Mouse (Mus musculus): ENCODE measurements at regions not wholly inside any gene's neighbourhood (a gene's known extent, or its start where the extent isn't known, plus 50 kb on each side); places are given as distances from the start of the nearest gene placed in this dataset.
A peak's percentile ranks its signal among the peaks of the same experiment; 100 is the strongest.

DNA sequence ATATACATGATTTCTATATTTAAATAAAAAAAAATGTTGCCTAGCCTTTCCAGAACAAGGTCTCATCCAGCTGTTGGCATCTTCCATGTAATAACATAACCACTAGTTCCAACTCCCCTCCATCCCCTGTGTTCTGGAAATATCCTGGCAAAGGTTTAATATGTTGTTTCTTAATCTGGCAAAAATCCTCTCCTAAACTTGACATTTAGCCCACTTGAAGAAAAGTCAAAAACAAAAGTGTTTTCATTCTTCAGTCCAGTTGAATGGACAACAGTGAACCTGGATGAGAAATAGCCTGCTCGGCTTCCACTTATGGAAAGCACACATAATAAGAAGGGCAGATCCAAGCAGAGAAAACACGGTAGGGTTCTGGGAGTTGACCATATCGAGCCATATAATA lies 393.1 kb upstream of the Acvr2a start:
- Histone ChIP-seq H3K27ac (ENCODE audit: insufficient read depth, low read length) (no peak overlapping the region), H3K4me1 (ENCODE audit: control insufficient read depth, insufficient read depth, low read length) (peaks cover 2% of the 10 kb centered on the region; the same call in 1 of the 2 replicates), H3K4me3 (ENCODE audit: insufficient read depth, low read length) (no peak overlapping the region)
- TF ChIP-seq CTCF (IDR thresholded peaks at IDR 0.05; ENCODE audit: extremely low read depth, insufficient read depth, low read length) = no peak
- TF ChIP-seq POLR2A (IDR thresholded peaks at IDR 0.05; ENCODE audit: extremely low read depth, insufficient read depth, low read length) = no peak

DNA sequence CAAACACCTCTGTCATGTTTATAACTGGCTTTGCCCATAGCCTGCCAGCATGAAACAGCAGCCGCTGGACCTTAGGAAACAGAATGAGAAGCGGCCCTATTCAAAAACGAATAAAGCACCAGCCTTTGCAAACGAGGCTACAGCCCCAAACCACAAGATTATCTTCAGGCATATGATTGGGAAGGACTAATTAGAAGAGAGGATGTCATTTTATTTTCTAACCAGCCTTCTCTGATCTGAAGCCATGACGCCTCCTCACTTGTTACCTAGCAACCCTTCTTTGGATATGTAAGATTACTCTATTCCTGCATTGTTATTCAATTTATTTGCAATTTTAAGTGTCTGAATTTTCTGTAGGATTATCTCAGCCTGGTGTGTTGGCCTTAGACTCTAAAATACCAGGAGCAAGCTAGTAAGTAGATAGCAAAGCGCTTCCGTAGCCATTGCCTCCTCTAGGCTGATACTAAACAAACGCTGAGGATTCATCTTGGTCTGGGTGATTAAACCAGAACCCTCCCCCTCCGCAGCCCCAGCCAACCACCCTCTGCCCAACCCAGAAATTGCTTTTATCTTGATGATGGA lies 390.0 kb upstream of the Acvr2a start:
- TF ChIP-seq CTCF (IDR thresholded peaks at IDR 0.05; ENCODE audit: extremely low read depth, insufficient read depth, low read length) (no peak), POLR2A (IDR thresholded peaks at IDR 0.05; ENCODE audit: extremely low read depth, insufficient read depth, low read length) (no peak)
- Histone ChIP-seq H3K27ac (ENCODE audit: insufficient read depth, low read length) (0 out of 2 replicates have a peak overlapping the region, but pooled peaks have one; percentile 70), H3K4me1 (ENCODE audit: control insufficient read depth, insufficient read depth, low read length) (peaks cover 2% of the 10 kb centered on the region; the same call in 1 of the 2 replicates), H3K4me3 (ENCODE audit: insufficient read depth, low read length) (no peak overlapping the region)

- Histone ChIP-seq H3K4me3 (ENCODE audit: insufficient read depth, low read length) (no peak overlapping the region), H3K4me1 (ENCODE audit: control insufficient read depth, insufficient read depth, low read length) (peaks cover 2% of the 10 kb centered on the region; the same call in 1 of the 2 replicates), H3K27ac (ENCODE audit: insufficient read depth, low read length) (no peak overlapping the region)
- TF ChIP-seq CTCF (IDR thresholded peaks at IDR 0.05; ENCODE audit: extremely low read depth, insufficient read depth, low read length) (no peak), POLR2A (IDR thresholded peaks at IDR 0.05; ENCODE audit: extremely low read depth, insufficient read depth, low read length) (no peak)
Measured at GRCm38 (mm10) chr2:48424562-48424961, 389.3 kb upstream of the Acvr2a start.

DNA sequence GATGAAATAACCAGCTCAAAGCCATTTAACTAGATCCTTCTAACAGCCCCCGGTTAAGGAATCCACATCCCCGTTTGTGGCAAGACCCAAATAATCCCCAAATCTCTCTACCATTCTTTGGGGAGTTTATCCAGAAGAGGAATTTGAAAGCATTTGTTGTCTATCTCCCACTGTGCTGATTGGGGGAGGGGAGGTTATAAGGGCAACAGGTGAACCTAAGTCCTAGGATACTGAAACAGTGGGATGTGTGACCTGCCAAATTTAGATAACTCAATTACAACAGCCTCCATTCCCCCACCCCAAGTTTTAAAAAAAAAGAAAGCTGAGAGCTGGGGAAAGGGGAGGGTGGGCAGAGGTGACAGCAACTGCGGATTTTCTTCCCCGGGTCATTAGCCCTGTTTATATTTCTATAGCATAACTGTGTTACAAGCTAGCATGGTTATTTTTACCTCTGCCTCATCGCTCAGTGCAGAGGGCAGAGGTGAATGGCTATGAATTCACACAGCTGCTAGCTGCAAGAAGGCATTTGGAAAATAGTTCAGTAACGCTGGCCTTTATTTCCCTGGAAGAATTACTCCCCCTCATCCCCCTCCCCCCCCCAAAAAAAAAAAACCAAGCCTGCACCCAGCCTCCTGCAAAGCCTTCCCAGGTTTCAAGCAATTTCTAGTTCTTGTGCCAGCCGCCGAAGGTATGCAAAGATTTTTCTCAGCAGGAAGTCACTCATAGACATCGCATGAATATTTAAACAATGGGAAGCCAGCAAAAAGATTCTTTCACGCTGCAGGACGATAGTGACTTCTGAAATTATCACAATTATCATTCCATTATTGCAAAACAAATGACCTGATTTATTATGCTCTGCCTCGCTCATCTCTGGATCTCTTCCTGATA lies 388.5 kb upstream of the Acvr2a start:
- H3K4me3 ChIP-seq (ENCODE audit: insufficient read depth, low read length) = no peak overlapping the region
- no peak for TF ChIP-seq CTCF (IDR thresholded peaks at IDR 0.05; ENCODE audit: extremely low read depth, insufficient read depth, low read length)

GRCm38 (mm10) chr2:48432545-48432944 lies 381.4 kb upstream of the Acvr2a start:
- TF ChIP-seq POLR2A (IDR thresholded peaks at IDR 0.05; ENCODE audit: extremely low read depth, insufficient read depth, low read length) (no peak), CTCF (IDR thresholded peaks at IDR 0.05; ENCODE audit: extremely low read depth, insufficient read depth, low read length) (no peak)
- Histone ChIP-seq H3K27ac (ENCODE audit: insufficient read depth, low read length) (no peak overlapping the region), H3K4me3 (ENCODE audit: insufficient read depth, low read length) (no peak overlapping the region), H3K4me1 (ENCODE audit: control insufficient read depth, insufficient read depth, low read length) (no peaks in the 10 kb centered on the region)

More for the DNA sequence above, 388.5 kb upstream of the Acvr2a start:
- H3K27ac ChIP-seq (ENCODE audit: insufficient read depth, low read length) = no peak overlapping the region; the same call in 1 of the 2 replicates
- peaks cover 2% of the 10 kb centered on the region; the same call in 1 of the 2 replicates for H3K4me1 ChIP-seq (ENCODE audit: control insufficient read depth, insufficient read depth, low read length)

DNA sequence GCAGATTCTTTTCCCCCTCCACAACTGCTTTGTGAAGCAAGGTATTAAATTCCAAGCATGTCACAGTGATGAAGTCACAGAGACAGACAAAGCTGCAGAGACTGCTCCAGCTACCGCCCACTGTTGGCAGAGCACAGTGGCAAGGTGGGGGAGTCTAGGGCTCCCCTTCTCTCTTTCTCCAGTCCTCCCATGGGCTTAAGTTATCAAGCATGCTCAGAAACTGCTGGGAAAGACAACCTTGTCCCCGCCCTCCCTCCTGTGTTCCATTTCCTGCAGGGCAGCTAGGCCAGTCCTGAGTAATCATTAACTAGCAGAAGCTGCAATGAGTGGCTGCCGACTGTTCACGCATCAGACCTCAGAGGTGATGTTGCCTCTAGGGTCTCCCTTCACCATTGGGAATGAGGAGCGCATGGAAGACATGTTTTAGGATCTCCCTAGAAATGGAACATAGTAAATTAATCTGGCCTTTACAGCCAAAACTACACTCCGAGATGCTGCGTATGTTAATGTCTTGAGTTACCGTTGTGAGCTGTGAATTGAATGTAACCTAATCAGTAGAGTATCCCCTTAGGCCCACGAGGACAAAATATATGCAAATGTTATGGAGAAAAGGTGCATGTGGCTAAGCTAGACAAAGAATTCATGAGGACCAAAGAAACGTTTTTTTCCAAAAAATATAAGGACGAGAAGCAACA lies 372.5 kb upstream of the Acvr2a start:
- no peak overlapping the region for H3K4me3 ChIP-seq (ENCODE audit: insufficient read depth, low read length)
- H3K27ac ChIP-seq (ENCODE audit: insufficient read depth, low read length) = no peak overlapping the region
- TF ChIP-seq POLR2A (IDR thresholded peaks at IDR 0.05; ENCODE audit: extremely low read depth, insufficient read depth, low read length) (no peak), CTCF (IDR thresholded peaks at IDR 0.05; ENCODE audit: extremely low read depth, insufficient read depth, low read length) (no peak)
- peaks cover 3% of the 10 kb centered on the region; the same call in 1 of the 2 replicates for H3K4me1 ChIP-seq (ENCODE audit: control insufficient read depth, insufficient read depth, low read length)

GRCm38 (mm10) chr2:48441991-48442544 lies 371.8 kb upstream of the Acvr2a start:
- Histone ChIP-seq H3K4me1 (ENCODE audit: control insufficient read depth, insufficient read depth, low read length) (peaks cover 5% of the 10 kb centered on the region; the same call in 1 of the 2 replicates), H3K27ac (ENCODE audit: insufficient read depth, low read length) (no peak overlapping the region), H3K4me3 (ENCODE audit: insufficient read depth, low read length) (no peak overlapping the region)
- TF ChIP-seq CTCF (IDR thresholded peaks at IDR 0.05; ENCODE audit: extremely low read depth, insufficient read depth, low read length) = no peak
- no peak for TF ChIP-seq POLR2A (IDR thresholded peaks at IDR 0.05; ENCODE audit: extremely low read depth, insufficient read depth, low read length)

DNA sequence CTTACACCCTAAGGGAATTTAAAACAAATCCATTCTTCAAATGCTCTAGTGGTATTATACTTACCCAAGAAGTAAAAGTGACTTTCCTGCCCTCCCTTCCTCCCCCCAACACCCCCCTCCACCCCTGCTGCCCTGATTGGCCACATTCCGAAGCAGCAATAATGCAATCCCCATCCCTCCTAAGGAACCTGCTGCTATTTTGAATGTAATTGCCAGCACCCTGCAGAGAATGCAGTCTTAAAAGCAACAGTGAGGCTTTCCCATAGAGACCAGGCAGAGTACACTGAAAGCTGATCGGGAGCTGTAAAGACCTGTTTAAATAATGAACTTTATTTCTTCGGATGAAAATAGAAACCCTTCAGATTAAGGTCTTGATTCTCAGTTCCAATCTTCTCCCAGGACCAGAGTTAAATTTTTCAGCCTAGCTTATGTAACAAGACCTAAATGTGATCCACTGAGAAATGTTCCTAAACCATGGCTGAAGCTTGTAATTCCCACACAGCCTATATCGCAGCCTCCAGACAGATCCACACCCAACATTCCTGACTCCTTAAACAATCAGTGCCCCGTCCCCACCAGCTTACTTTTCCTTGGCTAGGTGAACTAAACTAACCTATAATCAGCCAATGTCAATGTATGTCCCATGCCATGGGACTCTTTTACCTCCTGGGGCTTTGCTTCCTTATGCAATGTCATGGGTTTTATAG lies 367.9 kb upstream of the Acvr2a start:
- no peak overlapping the region for H3K27ac ChIP-seq (ENCODE audit: insufficient read depth, low read length)
- TF ChIP-seq CTCF (IDR thresholded peaks at IDR 0.05; ENCODE audit: extremely low read depth, insufficient read depth, low read length) (no peak), POLR2A (IDR thresholded peaks at IDR 0.05; ENCODE audit: extremely low read depth, insufficient read depth, low read length) (no peak)

GRCm38 (mm10) chr2:48446617-48447016 lies 367.3 kb upstream of the Acvr2a start:
- no peak for TF ChIP-seq CTCF (IDR thresholded peaks at IDR 0.05; ENCODE audit: extremely low read depth, insufficient read depth, low read length)
- TF ChIP-seq POLR2A (IDR thresholded peaks at IDR 0.05; ENCODE audit: extremely low read depth, insufficient read depth, low read length) = no peak
- Histone ChIP-seq H3K4me1 (ENCODE audit: control insufficient read depth, insufficient read depth, low read length) (peaks cover 5% of the 10 kb centered on the region; the same call in 1 of the 2 replicates), H3K27ac (ENCODE audit: insufficient read depth, low read length) (no peak overlapping the region), H3K4me3 (ENCODE audit: insufficient read depth, low read length) (no peak overlapping the region)

More for the DNA sequence above, 367.9 kb upstream of the Acvr2a start:
- peaks cover 5% of the 10 kb centered on the region; the same call in 1 of the 2 replicates for H3K4me1 ChIP-seq (ENCODE audit: control insufficient read depth, insufficient read depth, low read length)
- no peak overlapping the region for H3K4me3 ChIP-seq (ENCODE audit: insufficient read depth, low read length)

Measured in cortical plate, adult 2 months (tissue).